Mouse (Mus musculus): ENCODE results near the gene Taf4. TPM values are rescaled to one million over a fixed set of nuclear protein-coding genes. Genes with fewer than 3 reads are reported as not detected.
A peak's percentile ranks its signal among the peaks of the same experiment; 100 is the strongest.

The Taf4 gene
- total and polyA plus RNA-seq, 3 experiments, result 7.4 to 20.5 (median 16.4) TPM

DNA sequence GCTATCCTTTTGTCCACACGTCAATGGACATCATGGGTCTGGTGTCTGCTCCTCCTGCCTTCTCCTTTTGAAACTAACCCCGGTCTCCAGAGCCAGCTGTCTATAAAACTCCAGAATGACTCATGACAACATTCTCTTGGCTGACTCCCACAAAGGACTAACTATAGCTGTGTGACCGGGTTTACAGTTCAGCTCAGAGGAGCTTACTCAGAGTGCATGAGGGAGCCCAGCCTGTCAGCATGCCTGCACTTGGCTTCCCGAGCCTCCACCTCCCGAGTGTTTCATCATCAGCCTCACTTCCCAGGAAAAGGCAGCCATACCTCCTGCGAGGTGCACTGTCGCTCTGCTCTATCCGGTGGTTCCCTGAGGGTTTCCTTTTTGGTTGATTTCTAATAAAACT lies 3.4 kb upstream of the Taf4 start:
- Histone ChIP-seq H3K4me1 (ENCODE audit: control insufficient read depth, insufficient read depth, low read length) (peaks cover 12% of the 10 kb centered on the region), H3K4me3 (no peak overlapping the region), H3K27ac (peak overlapping the region; percentile 64), H3K27me3 (ENCODE audit: control insufficient read depth, insufficient read depth, low read length) (no peaks in the 10 kb centered on the region), H3K79me2 (replicated peaks; ENCODE audit: control insufficient read depth, insufficient read depth, low read length) (no peaks in the 10 kb centered on the region; the same call in 1 of the 2 replicates), H3K9ac (ENCODE audit: low read depth, low read length) (no peak overlapping the region), H3K36me3 (ENCODE audit: control insufficient read depth, insufficient read depth, low read length) (peaks cover 7% of the 10 kb centered on the region; the same call in 1 of the 2 replicates)
- intact Hi-C loops (cut with DNase I), result no loop called here
- WGBS, result 24% methylated on average over 8 of the region's 8 CpGs
- no peak for TF ChIP-seq CTCF (IDR thresholded peaks at IDR 0.05)
- TF ChIP-seq POLR2A (IDR thresholded peaks at IDR 0.05; ENCODE audit: insufficient read depth, low read depth, low read length), result peak; percentile 9; the same call in 1 of the 2 replicates
- DNase-seq, result peak in 1 of 2 experiments; percentile 57

DNA sequence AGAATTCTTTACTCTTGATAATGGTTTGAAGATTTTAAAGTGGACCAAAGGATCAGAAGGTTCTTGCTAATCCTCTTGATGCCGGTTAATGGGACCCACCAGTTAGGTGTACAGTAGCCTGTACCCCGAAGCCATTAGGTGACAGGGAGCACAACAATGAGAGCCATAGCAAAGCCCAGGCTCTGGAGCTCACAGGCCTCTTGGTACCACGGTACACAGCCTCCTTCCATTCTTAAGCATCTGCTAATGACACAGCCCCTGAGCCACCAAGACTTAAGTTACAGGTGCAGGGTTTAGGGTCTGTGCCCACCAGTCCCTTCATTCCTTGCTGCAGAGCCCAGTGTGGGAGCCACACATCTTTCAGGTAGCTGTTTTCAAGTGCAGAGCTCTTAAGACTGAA lies 1.8 kb upstream of the Taf4 start:
- H3K4me1 ChIP-seq (ENCODE audit: control insufficient read depth, insufficient read depth, low read length), result peaks cover 17% of the 10 kb centered on the region
- no peak for TF ChIP-seq EP300 (IDR thresholded peaks at IDR 0.05; ENCODE audit: insufficient read depth, low read depth, low read length)
- TF ChIP-seq POLR2A (IDR thresholded peaks at IDR 0.05; ENCODE audit: insufficient read depth, low read depth, low read length), result no peak
- TF ChIP-seq CTCF (IDR thresholded peaks at IDR 0.05), result no peak
- no peak overlapping the region for H3K9ac ChIP-seq (ENCODE audit: low read depth, low read length)
- H3K27me3 ChIP-seq (ENCODE audit: control insufficient read depth, insufficient read depth, low read length), result no peaks in the 10 kb centered on the region
- peaks cover 7% of the 10 kb centered on the region; the same call in 1 of the 2 replicates for H3K36me3 ChIP-seq (ENCODE audit: control insufficient read depth, insufficient read depth, low read length)
- H3K4me3 ChIP-seq, result no peak overlapping the region
- H3K27ac ChIP-seq, result no peak overlapping the region
- H3K79me2 ChIP-seq (replicated peaks; ENCODE audit: control insufficient read depth, insufficient read depth, low read length), result no peaks in the 10 kb centered on the region; the same call in 1 of the 2 replicates
- DNase-seq, result no peak
- intact Hi-C loops (cut with DNase I), result no loop called here
- 85% methylated on average over 3 of the region's 3 CpGs for WGBS

DNA sequence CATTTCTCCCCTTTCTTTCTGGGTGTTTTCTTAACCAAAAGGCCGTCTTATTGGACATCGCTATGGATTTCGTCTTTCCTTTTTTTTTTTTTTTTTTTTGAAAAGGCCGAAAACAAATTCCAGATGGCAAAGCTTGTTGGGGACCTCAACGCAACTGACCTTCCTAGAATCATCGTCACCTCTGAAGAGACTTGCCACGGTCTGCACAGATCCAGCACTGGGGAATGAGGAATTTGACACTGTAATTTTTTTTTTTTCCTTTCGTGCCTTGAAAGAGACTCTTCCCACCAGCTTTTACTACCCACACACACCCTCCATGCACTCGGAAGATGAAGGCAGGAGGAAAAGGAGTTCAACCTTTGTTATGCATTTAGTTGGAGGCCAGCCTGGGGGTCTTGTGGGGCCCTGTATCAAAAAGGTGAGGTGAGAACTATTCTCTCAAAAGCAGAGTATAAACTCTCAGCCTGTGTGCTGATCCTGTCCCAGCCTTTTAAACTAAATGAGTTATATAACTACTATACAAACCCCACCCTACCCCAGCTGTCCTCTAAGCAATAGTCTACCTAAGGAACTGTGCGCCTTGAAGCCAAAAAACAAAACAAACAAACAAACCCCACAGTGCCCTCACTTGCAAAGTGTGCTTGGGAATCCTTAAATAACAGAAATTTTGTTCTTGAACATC lies 1.0 kb upstream of the Taf4 start:
- intact Hi-C loops (cut with DNase I), result loop anchor here (1.0 kb wide), 2 partner anchors 47 to 65 kb away; partner anchors contain the start of genes Lsm14b, Psma7 and Ss18l1
- H3K4me1 ChIP-seq (ENCODE audit: control insufficient read depth, insufficient read depth, low read length), result peaks cover 18% of the 10 kb centered on the region
- H3K79me2 ChIP-seq (replicated peaks; ENCODE audit: control insufficient read depth, insufficient read depth, low read length), result no peaks in the 10 kb centered on the region; the same call in 1 of the 2 replicates
- H3K9ac ChIP-seq (ENCODE audit: low read depth, low read length), result peak overlapping the region; percentile 99
- peaks cover 7% of the 10 kb centered on the region; the same call in 1 of the 2 replicates for H3K36me3 ChIP-seq (ENCODE audit: control insufficient read depth, insufficient read depth, low read length)
- 7% methylated on average over 10 of the region's 10 CpGs for WGBS
- peak overlapping the region; percentile 100 for H3K4me3 ChIP-seq
- TF ChIP-seq EP300 (IDR thresholded peaks at IDR 0.05; ENCODE audit: insufficient read depth, low read depth, low read length) (no peak), POLR2A (IDR thresholded peaks at IDR 0.05; ENCODE audit: insufficient read depth, low read depth, low read length) (peak; percentile 36; the same call in 1 of the 2 replicates), CTCF (IDR thresholded peaks at IDR 0.05) (no peak)
- H3K27me3 ChIP-seq (ENCODE audit: control insufficient read depth, insufficient read depth, low read length), result no peaks in the 10 kb centered on the region
- DNase-seq, result peak in 1 of 2 experiments; percentile 13
- H3K27ac ChIP-seq, result peak overlapping the region; percentile 100

DNA sequence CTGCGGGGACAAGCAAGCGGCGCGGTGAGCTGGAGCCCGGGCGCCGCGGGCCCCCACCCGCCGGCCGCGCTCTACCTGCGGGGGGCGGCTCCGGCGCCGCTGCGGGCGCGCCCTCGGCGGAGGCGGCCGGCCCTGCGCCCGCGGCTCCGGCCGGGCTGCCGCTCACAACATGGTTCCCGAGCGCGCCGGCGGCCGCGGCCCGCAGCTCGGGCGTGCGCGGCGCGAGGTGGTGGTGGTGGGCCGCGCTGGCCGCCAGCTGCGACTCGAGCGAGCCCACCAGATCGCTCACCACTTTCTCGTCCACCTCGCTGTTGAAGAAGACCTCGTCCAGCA lies 185 bp downstream of the Taf4 start:
- peaks cover 27% of the 10 kb centered on the region for H3K4me1 ChIP-seq (ENCODE audit: control insufficient read depth, insufficient read depth, low read length)
- peak overlapping the region; percentile 66 for H3K4me3 ChIP-seq
- DNase-seq, result no peak
- peaks cover 7% of the 10 kb centered on the region for H3K36me3 ChIP-seq (ENCODE audit: control insufficient read depth, insufficient read depth, low read length)
- H3K9ac ChIP-seq (ENCODE audit: low read depth, low read length), result peak overlapping the region; percentile 100
- peak overlapping the region; percentile 82 for H3K27ac ChIP-seq
- no peaks in the 10 kb centered on the region for H3K27me3 ChIP-seq (ENCODE audit: control insufficient read depth, insufficient read depth, low read length)
- WGBS, result 7% methylated on average over 54 of the region's 54 CpGs
- H3K79me2 ChIP-seq (replicated peaks; ENCODE audit: control insufficient read depth, insufficient read depth, low read length), result no peaks in the 10 kb centered on the region; the same call in 1 of the 2 replicates
- intact Hi-C loops (cut with DNase I), result no loop called here
- no peak for TF ChIP-seq EP300 (IDR thresholded peaks at IDR 0.05; ENCODE audit: insufficient read depth, low read depth, low read length)
- no peak for TF ChIP-seq CTCF (IDR thresholded peaks at IDR 0.05)
- TF ChIP-seq POLR2A (IDR thresholded peaks at IDR 0.05; ENCODE audit: insufficient read depth, low read depth, low read length), result no peak

DNA sequence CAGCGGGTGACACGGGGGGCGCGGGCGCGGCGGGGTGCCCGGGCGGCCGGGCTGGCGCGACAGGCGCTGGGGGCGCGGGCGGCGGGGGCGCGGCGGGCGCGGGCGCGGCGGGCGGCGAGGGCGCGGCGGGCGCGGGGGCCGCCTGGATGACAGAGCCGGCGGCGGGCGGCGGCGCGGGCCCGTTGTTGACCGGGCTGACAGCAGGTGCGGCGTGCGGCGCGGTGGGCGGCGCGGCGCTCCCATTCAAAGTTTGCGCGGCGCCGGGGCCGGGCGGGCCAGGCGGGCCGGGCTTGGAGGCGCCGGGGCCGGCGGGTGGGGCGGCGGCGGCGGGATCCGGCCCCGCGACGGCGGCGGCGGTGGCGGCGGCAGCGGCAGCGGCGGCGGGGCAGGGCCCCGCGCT lies 595 bp downstream of the Taf4 start:
- no peak for TF ChIP-seq CTCF (IDR thresholded peaks at IDR 0.05)
- no peak for TF ChIP-seq EP300 (IDR thresholded peaks at IDR 0.05; ENCODE audit: insufficient read depth, low read depth, low read length)
- TF ChIP-seq POLR2A (IDR thresholded peaks at IDR 0.05; ENCODE audit: insufficient read depth, low read depth, low read length), result no peak
- no peak overlapping the region for H3K4me3 ChIP-seq
- H3K79me2 ChIP-seq (replicated peaks; ENCODE audit: control insufficient read depth, insufficient read depth, low read length), result no peaks in the 10 kb centered on the region; the same call in none of the 2 replicates
- H3K27ac ChIP-seq, result no peak overlapping the region
- H3K4me1 ChIP-seq (ENCODE audit: control insufficient read depth, insufficient read depth, low read length), result peaks cover 27% of the 10 kb centered on the region
- 36% methylated on average over 82 of the region's 82 CpGs for WGBS
- peak in 1 of 2 experiments; percentile 42 for DNase-seq
- H3K36me3 ChIP-seq (ENCODE audit: control insufficient read depth, insufficient read depth, low read length), result peaks cover 7% of the 10 kb centered on the region
- peak overlapping the region; percentile 77 for H3K9ac ChIP-seq (ENCODE audit: low read depth, low read length)
- no peaks in the 10 kb centered on the region for H3K27me3 ChIP-seq (ENCODE audit: control insufficient read depth, insufficient read depth, low read length)
- intact Hi-C loops (cut with DNase I), result no loop called here
